Mouse (Mus musculus) myocyte (in vitro differentiated cells): ENCODE results near the gene Adamtsl4.

Experiments
- MYOG ChIP-seq, 3 experiments: IDR thresholded peaks; one replicate each; pipeline ENCODE4 v1.6.1; 2011; ENCODE audit warnings: control low read depth in 2 of 3, low read depth in 2 of 3, mild to moderate bottlenecking in 2 of 3; ENCODE audit not compliant: insufficient read length in 2 of 3, control insufficient read depth in 1 of 3, insufficient read depth in 1 of 3
- POLR2A ChIP-seq: IDR thresholded peaks from one replicate; pipeline ENCODE4 v1.6.1; 2011; ENCODE audit warnings: low read depth, mild to moderate bottlenecking, control low read depth, moderate library complexity; ENCODE audit not compliant: insufficient read length
- POLR2AphosphoS2 ChIP-seq: IDR thresholded peaks from one replicate; pipeline ENCODE4 v1.6.1; 2011; ENCODE audit warnings: low read depth, control low read depth; ENCODE audit not compliant: insufficient read length
- REST ChIP-seq: IDR thresholded peaks from one replicate; pipeline ENCODE4 v1.6.1; 2011; ENCODE audit warnings: mild to moderate bottlenecking, control low read depth, moderate library complexity; ENCODE audit not compliant: insufficient read depth, insufficient read length
- USF1 ChIP-seq: IDR thresholded peaks from one replicate; pipeline ENCODE4 v1.6.1; 2011; ENCODE audit warnings: low read depth, mild to moderate bottlenecking, control low read depth, moderate library complexity

GRCm38 (mm10) chr3:95639694-95640093, 48.0 kb downstream of the Adamtsl4 start:
- TF ChIP-seq USF1 (no peak), POLR2A (no peak), POLR2AphosphoS2 (no peak), MYOG (IDR thresholded peaks at IDR 0.05; ENCODE audit: control insufficient read depth in 1 of 3, insufficient read depth in 1 of 3, insufficient read length in 2 of 3, low read depth in 2 of 3) (no peak), REST (no peak)
